Mouse (Mus musculus) large intestine, adult 2 months (tissue): ENCODE data around the gene Pde1b. TPM values are rescaled to one million over a fixed set of nuclear protein-coding genes. Genes with fewer than 3 reads are reported as not detected.
A peak's percentile ranks its signal among the peaks of the same experiment; 100 is the strongest.

ENCODE experiments used
- DNase-seq: peaks from one replicate; pipeline ENCODE4 v3.0.0-alpha.2; 2012; ENCODE audit warnings: low read depth, low spot score
- WGBS: fragments of 180-500 bp; shearing (Covaris S2); methylation state at CpG from one replicate; pipeline ENCODE4 v1.1.7; 2018; 5-methylcytosine and 5-hydroxymethylcytosine counted together
- polyA plus RNA-seq: library from polyadenylated mRNA; depleted of rRNA; stranded (reverse); fragments of >200 nt; gene quantifications from 2 replicates; pipeline ENCODE4 v1.2.3, GENCODE M21; 2012; rRNA removed

Gene Pde1b
- 8.2 and 8.7 TPM in 2 replicates for polyA plus RNA-seq

DNA sequence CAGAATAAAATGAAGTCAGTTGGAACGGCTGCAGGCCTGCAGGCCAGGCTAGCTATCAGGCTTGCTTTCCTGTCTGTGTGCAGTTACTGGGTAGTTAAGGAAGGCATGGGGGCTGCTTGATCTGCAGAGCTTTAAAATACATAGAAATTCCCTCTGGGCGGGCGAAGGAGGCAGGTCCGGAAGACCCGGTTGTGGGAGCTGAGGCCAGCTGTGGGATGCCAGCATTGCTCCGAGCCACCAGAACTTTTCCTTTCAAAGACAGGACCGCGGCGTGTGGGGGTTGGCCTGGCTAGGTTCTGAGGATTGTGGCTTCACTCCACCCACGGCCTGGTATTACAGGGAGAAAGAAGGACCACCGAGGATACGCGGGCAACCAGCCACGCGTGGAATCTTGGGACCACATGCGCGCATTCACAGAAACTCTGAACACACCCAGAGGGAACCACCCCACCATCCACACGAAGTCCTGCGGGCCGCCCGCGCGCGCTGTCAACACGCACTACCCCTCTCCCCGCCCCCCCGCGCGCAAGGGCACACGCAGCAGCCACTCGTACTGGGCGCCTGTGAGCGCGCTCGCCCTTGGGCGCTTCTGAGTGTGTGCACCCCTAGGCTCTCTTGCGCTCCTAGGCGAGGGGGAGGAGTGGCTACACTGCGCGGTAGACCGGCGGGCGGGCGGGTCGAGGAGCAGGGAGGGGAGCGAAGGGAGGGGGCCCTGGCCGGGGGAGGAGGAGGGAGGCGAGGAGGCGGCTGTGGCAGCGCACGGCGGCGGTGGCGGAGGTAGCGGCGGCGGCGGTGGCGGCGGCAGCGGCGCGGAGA, at the start of gene Pde1b:
TSS of gene Pde1b (plus strand) at position 600 of the 816 bp plus-strand sequence.
- no peak for DNase-seq
- 6% methylated on average over 60 of the region's 63 CpGs for WGBS

DNA sequence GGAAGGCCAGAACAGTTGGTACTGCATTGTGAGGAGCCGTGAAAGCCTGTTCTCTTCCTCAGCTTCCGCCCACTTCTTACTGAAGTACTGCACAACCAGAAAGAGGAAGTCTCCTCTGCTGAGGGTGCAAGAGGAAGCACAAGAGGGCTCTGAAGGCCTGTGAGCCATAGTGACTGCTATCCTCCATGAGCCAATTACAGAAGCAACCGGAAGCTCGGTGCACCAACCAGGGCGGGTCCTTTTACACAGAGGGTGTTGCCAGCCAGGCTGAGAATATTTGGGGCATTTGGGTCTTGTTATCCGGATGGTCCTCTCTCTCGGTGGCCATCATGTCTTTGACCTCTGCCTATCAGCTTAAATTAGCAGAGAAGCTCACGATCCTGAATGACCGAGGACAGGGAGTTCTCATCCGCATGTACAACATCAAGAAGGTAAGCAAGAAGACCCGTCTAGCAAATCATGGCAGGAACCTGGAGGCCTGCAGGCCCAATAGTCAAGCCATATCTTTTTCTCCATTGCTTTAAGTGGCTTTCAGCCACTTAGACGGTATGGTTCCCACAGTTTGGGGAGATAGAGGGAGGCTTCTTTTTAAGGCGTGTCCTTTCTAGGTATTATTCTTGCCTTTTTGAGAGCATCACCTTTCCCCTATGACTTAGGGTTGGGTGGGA, 49.1 kb upstream of the Pde1b start, which contains the start of gene Nckap1l:
TSS of gene Nckap1l (plus strand) at position 244 of the 668 bp plus-strand sequence.
- WGBS, result 76% methylated on average over 13 of the region's 13 CpGs
- DNase-seq, result no peak

DNA sequence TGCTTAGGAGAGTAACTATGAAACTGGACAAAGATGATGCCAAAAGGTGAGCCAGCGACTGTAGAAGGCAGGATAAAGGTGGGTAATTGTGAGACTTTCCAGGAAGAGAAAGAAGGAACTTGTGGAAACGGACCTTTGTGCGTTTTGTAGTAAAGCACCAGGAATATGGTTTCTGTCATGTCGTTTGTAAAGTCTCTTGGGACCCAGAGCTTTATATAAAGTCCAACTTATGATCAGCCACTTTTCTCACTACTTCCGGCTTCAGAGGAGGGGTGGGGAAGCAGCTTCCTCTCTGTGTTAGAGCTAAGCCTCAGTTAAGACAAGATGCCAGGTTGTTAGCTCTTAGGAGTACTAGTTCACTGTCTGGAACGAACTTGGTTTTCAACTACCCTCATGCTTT, 48.4 kb upstream of the Pde1b start:
- no peak for DNase-seq
- 67% methylated on average over 6 of the region's 6 CpGs for WGBS

DNA sequence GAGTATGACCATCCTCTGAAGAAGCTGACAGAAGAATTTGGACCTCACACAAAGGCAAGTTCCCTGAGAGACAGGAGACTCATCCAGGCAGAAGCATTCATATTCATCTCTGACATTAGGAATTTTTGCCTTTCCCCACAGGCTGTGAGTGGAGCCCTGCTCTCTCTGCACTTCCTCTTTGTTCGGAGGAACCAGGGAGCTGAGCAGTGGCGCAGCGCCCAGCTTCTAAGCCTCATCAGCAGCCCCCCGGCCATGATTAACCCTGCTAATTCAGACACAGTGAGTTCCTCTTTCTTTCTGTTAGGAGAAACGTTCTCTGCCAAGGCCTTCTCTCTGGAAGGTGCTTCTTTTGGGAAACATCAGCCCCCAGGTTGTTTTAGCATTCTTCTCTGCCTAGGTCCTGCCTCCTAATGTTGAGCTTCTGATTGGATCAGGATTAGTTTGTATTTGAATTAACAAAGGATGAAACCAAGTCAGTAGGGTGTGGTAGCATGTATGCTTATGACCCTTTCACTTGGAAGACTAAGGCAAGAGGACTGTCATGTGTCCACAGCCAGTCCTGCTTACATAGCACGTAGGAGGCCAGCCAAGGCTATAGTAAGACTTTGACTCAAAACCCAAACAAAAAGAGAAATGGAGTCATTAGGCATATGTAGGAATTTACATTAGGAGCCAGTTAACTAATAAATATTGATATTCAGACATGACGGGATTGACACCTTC, 40.1 kb upstream of the Pde1b start:
- no peak for DNase-seq
- 69% methylated on average over 7 of the region's 7 CpGs for WGBS

DNA sequence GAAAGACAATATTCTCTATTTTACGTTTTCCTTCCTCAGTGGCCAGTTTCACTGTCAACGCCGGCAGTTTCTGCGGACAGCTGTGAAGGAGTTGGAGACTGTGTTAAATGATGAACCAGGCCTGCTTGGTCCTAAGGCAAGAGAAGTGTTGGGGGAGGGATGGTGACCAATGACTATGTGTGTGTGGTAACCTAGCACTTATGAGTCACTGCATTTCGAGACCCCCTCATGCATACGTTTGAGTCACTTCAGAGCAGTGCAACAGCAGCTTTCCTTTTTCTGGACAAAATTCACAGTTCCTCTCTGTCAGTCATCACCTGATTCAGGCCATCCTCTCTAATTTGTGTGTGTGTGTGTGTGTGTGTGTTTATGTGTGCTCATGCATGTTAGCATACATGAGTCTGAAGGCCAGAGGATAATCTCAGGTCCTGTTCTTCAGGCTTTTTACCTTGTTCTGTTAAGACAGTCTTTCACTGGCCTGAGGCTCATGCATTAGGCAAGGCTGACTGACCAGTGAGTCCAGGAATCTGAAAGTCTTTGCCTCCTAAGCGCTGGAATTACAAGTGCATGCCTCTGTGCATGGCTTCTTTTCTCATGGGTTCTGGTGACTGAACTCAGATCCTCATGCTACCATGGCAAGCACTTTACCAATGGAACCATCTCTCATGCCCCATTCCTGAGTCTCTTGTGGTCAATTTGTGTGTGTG, 31.2 kb upstream of the Pde1b start:
- 83% methylated on average over 7 of the region's 7 CpGs for WGBS
- no peak for DNase-seq

DNA sequence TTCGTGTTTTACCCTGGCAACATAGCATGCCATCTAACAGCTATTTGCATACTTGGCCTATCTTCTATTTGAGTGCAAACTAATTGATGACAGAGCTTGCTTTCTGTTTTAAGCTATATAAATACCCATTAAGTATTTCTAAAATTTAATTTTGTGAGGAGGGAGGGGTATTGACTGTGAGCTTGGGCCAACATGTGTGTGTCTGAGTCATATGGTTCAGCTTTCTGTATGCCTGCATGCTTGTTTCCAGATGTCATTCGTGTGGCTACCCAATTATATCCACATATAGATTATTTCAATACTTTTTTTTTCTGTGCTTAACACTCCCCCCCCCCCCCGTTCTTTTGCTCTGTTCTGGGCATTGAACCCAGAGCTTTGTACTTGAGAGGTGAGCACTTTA, 30.6 kb upstream of the Pde1b start:
- 77% methylated on average over 3 of the region's 3 CpGs for WGBS
- DNase-seq, result no peak

DNA sequence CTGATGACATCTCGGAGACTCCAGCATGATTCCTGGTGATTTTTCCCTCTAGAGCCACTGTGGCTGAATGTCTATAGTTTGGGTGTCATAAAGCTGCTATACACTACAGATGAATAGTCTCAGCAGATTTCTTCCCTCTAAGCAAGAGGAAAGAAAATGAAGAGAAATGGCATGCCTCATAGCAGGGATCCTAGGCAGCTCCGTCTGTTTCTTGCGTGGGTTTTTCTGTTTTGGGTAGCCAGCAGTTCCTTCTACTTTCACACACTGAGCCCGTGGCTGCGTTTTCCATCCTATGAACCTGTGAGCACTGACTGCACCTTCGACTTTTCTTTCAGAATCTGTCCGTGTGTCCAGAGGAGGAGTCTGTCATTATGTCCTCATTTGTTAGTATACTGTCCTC, 29.7 kb upstream of the Pde1b start:
- no peak for DNase-seq

DNA sequence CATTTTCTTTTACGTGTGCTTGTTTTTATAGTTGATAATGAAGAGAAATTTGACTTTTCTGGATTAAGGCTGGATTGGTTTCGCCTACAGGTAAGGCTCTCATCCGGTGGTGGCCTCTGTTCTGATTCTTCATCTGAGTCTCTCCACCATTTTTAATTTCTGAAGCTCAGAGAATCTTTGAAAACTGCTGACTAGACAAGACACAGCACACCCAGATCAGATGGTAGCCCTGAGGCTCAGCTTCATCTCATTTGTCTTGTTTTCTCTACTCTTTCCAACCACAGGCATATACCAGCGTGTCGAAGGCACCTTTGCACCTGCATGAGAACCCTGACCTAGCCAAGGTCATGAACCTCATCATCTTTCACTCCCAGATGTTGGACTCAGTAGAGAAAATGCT, 29.1 kb upstream of the Pde1b start:
- DNase-seq, result no peak
- WGBS, result 89% methylated on average over 5 of the region's 5 CpGs

More for the DNA sequence above, 29.7 kb upstream of the Pde1b start:
- WGBS, result 83% methylated on average over 7 of the region's 7 CpGs

DNA sequence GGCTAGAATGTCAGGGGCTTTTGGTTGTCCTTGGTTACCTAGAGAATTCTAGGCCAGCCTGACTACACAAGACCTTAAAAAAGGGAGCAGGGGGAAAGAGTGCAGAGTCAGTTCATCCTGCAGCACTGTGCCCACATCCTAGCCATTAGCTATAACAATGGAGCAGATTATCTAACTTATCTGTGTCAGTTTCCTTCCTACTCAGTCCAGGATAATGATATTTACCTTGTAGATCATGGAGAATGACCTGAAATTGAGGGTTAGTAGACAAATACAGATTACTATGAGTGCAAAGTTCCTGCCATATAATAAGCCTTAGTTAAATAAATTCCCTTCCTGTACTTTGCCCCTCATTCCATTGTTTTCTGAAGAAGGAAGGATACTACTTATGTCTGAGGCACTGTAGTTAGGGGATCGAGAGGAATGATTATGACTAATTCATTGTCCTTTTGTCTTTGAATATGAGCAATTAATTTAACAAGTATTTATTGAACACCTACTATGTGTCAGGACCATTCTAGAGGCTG, 23.7 kb upstream of the Pde1b start:
- WGBS, result 33% methylated on average over 1 of the region's 1 CpGs
- DNase-seq, result peak; percentile 58

DNA sequence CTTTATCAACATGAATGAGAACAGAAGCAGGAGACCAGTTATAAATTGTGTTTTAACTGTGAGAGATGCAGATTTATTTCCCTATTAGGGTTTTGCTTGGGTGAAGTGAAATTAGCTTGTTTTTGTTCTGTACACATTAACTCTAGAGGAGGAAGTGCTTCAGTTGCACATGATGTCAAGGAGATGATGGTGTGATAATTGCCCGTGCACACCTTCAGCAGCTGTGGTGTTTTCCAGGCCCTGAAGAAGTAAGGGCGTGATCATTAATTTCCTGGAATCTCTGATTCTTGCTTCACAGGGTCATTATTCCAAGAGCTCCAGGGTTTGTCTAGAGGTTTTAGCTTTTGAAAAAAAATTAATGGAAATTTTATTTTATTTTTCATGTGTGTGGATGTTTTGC, 22.7 kb upstream of the Pde1b start:
- WGBS, result 35% methylated on average over 2 of the region's 2 CpGs
- DNase-seq, result peak; percentile 33

DNA sequence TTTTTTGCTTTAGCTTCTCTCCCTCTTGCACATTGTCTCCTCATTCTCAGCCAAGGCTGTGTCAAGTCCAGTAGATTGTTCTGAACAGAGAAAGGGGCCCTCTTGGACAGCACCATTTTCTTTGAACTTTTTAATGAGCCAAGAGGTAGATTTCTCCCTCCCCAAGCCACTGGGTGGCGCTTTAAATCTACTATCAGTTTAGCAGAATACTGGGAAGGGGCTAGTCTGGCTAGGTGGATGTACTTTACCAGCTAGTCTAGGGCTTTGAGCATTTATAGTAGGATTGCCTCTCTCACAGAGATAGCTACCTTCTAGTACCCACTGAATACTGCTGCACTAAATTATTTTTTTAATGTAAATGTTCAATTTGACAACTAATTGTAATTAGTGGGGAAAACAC, 20.3 kb upstream of the Pde1b start:
- WGBS, result 11% methylated on average over 1 of the region's 1 CpGs
- peak; percentile 24 for DNase-seq

DNA sequence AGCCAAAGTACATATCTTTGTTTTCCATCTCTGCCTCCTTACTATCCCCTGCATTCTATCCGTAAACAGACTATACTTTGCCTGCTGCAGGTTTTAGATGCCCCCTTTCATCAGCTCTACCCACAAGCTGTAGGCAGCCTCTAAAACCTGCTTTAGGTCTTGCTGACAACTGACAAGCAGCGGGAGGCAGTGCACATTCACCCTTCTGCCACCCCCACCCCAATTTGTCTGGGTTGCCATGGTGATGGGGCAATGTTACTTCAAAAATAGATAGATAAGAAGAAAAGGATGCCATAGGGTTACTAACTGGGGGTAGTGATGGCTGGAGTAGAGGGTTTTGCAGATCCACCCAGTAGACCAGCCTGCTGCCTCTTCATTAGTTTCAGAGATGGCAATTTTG, 18.3 kb upstream of the Pde1b start:
- DNase-seq, result no peak
- WGBS, result 70% methylated on average over 2 of the region's 2 CpGs

DNA sequence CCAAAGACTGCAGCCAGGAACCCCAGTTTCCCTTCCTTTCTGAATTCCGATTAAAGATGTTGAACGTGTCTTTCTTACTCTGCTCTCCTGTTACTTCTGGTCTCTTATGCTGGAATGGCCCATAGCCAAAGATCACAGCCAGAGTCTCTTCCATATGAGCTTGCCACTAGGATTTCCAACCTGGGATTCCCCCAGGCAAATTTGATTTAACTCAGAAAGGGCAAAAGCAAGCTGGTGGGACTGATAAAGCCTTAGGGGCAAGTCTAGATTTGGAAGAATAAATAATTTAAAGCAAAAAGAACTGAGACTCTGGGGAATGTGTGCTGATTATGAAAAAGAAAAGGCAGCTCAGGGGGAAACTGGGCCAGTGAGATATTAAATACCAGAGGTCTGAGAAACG, 17.7 kb upstream of the Pde1b start:
- WGBS, result 41% methylated on average over 3 of the region's 3 CpGs
- no peak for DNase-seq

DNA sequence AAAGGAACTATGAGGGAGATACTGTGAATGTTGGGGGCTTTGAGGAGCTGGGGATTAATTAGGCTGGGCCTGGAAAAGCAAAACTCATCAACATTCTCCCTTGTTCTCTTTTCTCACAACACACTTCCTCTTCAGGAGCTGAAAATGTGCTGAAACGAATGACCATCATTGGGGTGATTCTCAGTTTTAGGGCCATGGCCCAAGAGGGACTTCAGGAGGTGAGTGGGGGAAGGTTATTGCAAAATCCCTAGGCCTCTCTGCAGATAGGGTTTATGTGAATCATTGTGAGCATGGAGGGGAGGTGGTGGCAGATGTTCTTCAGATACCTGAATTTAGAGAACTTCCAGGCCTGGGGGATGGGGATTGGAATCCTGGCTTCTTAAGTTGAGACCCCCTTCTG, 16.2 kb upstream of the Pde1b start:
- no peak for DNase-seq
- WGBS, result 79% methylated on average over 1 of the region's 1 CpGs

DNA sequence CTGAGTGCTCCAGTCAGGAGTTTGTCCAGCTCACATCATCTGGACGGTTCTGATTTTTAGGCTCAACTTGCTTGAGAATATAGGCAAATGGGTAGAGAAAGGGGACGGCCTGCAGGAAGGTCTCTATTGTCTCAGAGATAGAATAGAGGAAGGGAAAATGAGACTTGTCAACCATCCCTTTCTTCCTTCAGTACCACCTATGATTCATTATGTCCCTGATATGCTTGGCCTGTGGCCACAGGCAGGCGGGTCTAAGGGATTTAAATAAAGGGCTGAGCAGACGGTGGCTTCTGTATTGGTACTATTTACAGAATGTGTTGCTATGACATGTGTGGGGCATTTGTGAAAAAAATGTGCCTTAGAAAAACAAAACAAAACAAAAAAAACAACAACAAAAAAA, 14.5 kb upstream of the Pde1b start:
- 47% methylated on average over 4 of the region's 4 CpGs for WGBS
- DNase-seq, result no peak

DNA sequence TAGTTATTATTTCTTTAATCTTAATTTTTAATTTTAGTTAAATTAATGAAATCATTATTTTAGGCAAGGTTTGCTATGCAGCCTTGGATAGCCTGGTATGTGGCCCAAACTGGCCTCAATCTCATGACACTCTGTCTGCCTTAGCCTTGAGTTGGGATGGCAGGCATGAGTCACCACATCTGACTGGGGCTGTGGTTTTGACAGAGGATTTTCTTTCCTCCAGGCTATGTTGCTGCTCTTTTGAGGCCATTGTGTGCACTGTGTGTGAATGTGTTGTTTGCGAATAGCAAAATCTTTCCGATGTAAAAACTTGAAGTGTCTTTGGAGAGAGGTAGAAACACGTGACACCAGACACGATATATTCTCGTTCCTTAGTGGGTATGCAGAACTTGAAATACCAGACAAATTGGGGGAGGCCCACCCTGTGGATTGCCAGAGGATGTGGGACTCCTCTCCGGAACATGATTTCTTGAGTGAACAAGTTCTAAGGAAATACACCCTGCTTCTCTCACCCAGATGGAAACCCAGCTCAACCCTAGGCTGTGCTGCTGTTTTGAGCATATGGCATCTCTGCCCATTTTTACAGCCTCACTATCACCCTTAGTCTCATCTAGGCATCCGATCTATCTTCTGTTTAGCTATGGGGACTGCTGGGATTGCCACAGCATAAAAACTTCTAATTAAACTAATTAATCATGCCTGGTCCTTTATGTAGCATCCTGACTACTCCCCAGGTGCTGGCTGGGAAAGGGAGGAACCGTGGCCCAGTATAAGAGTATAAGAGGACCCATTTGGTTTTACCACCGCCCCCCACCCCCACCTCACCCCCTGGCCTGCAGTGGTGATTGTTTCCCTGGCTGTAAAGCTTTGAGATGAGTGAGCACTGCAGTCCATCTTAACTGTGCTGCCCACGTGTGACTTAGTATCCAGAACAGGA, 6.4 kb upstream of the Pde1b start:
- DNase-seq, result no peak
- 85% methylated on average over 10 of the region's 10 CpGs for WGBS

DNA sequence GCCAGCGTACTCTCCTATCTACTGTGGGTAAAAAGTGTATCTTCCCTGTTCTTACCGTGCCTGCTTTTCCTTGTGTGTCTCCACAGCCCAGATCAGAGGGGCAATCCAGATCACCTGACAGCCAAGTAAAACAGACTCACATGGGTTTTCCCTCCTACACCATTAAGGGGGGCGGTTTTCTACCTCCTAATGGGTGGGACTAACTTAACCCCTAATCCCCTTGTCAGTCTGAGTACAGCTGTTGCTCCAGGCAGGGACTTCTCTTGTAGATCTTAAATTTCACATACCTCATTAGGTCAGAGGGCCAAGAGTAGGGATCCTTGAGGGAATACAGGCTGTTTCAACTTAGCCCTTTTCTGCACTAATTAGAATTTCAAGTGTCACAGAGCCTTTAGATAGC, 4.7 kb upstream of the Pde1b start:
- no peak for DNase-seq
- 62% methylated on average over 3 of the region's 3 CpGs for WGBS

DNA sequence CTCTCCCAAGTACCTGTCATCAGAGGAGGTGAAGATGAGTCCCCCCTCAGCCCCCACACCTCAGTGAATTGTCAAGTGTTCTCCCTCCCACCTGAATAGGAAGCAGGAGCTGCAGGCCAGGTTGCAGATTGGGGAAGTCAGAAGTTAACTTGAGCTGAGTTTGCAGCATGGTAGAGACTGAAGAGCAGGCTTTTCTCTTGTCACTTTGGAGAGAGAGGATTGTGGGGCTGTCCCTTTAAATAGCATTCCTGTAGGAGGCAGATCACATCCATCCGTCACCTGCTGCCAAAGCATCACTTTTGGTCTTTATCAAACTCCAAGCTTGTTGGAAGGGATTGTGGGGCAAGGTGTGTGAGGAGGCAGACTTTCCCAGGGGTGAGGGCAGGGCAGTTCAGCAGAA, 2.1 kb upstream of the Pde1b start:
- WGBS, result 79% methylated on average over 1 of the region's 1 CpGs
- DNase-seq, result no peak

DNA sequence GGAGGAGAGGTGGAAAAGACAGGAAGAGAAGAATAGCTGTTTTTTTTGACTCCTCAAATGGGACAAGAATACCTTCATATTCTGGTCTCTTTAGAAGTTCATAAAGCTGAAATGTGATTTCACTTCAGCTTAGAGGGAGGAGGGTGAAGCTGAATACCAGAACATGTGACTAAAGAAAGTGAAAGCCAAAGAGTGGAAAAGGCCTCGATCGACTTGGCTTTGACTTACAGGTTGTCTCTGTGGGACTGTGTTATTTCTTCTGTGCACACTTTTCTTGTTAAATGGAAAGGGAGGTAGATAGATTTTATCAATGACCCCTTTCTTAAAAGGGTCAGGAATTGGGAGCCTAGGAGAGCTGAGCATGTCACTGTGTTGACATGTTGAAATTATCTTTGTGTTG, 1.6 kb upstream of the Pde1b start:
- no peak for DNase-seq
- WGBS, result 23% methylated on average over 2 of the region's 2 CpGs
